Mouse (Mus musculus) C2C12 (cell line): ENCODE data around the gene H2-Eb2. TPM values are rescaled to one million over a fixed set of nuclear protein-coding genes. Genes with fewer than 3 reads are reported as not detected.

Source experiments
- H3K27me3 ChIP-seq: one replicate; pipeline ENCODE4 v1.6.1; 2011; ENCODE audit not compliant: control insufficient read depth, insufficient read depth, insufficient read length
- H3K36me3 ChIP-seq: one replicate; pipeline ENCODE4 v1.6.1; 2011; ENCODE audit not compliant: control insufficient read depth, insufficient read depth
- H3K4me3 ChIP-seq: one replicate; pipeline ENCODE4 v1.5.1; 2011; ENCODE audit warnings: mild to moderate bottlenecking, control low read depth; ENCODE audit not compliant: poor library complexity, insufficient read depth, severe bottlenecking
- H3K79me2 ChIP-seq: one replicate; pipeline ENCODE4 v1.6.1; 2011; ENCODE audit not compliant: control insufficient read depth, insufficient read depth
- H3K79me3 ChIP-seq: one replicate; pipeline ENCODE4 v1.6.1; 2011; ENCODE audit warnings: low read depth, control low read depth
- H3ac ChIP-seq: one replicate; pipeline ENCODE3; 2011; ENCODE audit warnings: low read depth; ENCODE audit not compliant: control insufficient read depth, insufficient read length
- CEBPB ChIP-seq: IDR thresholded peaks from one replicate; pipeline ENCODE4 v1.6.1; 2011; ENCODE audit warnings: low read depth, mild to moderate bottlenecking, control low read depth, moderate library complexity
- CTCF ChIP-seq: IDR thresholded peaks from one replicate; pipeline ENCODE4 v1.5.1; 2011; ENCODE audit not compliant: control insufficient read depth, insufficient read depth, insufficient read length
- FOSL1 ChIP-seq: IDR thresholded peaks from one replicate; pipeline ENCODE4 v1.8.0; 2011; ENCODE audit warnings: mild to moderate bottlenecking, low read length; ENCODE audit not compliant: poor library complexity, insufficient read depth, severe bottlenecking
- MAX ChIP-seq: IDR thresholded peaks from one replicate; pipeline ENCODE4 v1.6.1; 2011; ENCODE audit warnings: mild to moderate bottlenecking, control low read depth
- MYOD1 ChIP-seq: IDR thresholded peaks from one replicate; pipeline ENCODE4 v1.6.1; 2011; ENCODE audit warnings: low read depth; ENCODE audit not compliant: control insufficient read depth, insufficient read length
- MYOG ChIP-seq: IDR thresholded peaks from one replicate; pipeline ENCODE4 v1.6.1; 2011; ENCODE audit not compliant: control insufficient read depth, insufficient read length; ENCODE audit errors: extremely low read depth
- USF1 ChIP-seq: IDR thresholded peaks from one replicate; pipeline ENCODE4 v1.6.1; 2011; ENCODE audit warnings: low read depth, mild to moderate bottlenecking, control low read depth, moderate library complexity
- polyA plus RNA-seq: library from polyadenylated mRNA; unstranded; fragments of >200 nt; fragmentation: generic; extraction: Trizol; gene quantifications from one replicate; pipeline ENCODE4 v1.2.1, GENCODE M21; 2012; ENCODE audit warnings: missing spikeins

Gene H2-Eb2
- polyA plus RNA-seq, 1 experiment = not detected

- TF ChIP-seq FOSL1 = no peak
- no peak for TF ChIP-seq USF1
- no peak for TF ChIP-seq CTCF
- TF ChIP-seq CEBPB = no peak
- no peak for TF ChIP-seq MAX
- no peak for TF ChIP-seq MYOD1
- no peak for TF ChIP-seq MYOG
- Histone ChIP-seq H3ac (no peak overlapping the region), H3K4me3 (no peak overlapping the region), H3K27me3 (no peaks in the 10 kb centered on the region), H3K36me3 (no peaks in the 10 kb centered on the region), H3K79me2 (no peaks in the 10 kb centered on the region), H3K79me3 (no peaks in the 10 kb centered on the region)
Observed at GRCm38 (mm10) chr17:34331200-34331599, 5.7 kb downstream of the H2-Eb2 start.

GRCm38 (mm10) chr17:34340619-34341402, 15.3 kb downstream of the H2-Eb2 start:
- Histone ChIP-seq H3K4me3 (no peak overlapping the region), H3ac (no peak overlapping the region), H3K79me3 (no peaks in the 10 kb centered on the region), H3K36me3 (no peaks in the 10 kb centered on the region), H3K27me3 (no peaks in the 10 kb centered on the region), H3K79me2 (no peaks in the 10 kb centered on the region)
- TF ChIP-seq MYOG = no peak
- TF ChIP-seq MAX = no peak
- TF ChIP-seq CEBPB = no peak
- no peak for TF ChIP-seq FOSL1
- no peak for TF ChIP-seq CTCF
- TF ChIP-seq MYOD1 = no peak
- no peak for TF ChIP-seq USF1

- Histone ChIP-seq H3K27me3 (no peaks in the 10 kb centered on the region), H3ac (no peak overlapping the region)
- TF ChIP-seq FOSL1 = no peak
- TF ChIP-seq MYOG = no peak
- no peak for TF ChIP-seq CEBPB
Observed at GRCm38 (mm10) chr17:34344882-34345281, 19.4 kb downstream of the H2-Eb2 start.

GRCm38 (mm10) chr17:34345486-34345885, 20.0 kb downstream of the H2-Eb2 start:
- no peaks in the 10 kb centered on the region for H3K79me2 ChIP-seq

More at GRCm38 (mm10) chr17:34344882-34345281, 19.4 kb downstream of the H2-Eb2 start:
- Histone ChIP-seq H3K4me3 (no peak overlapping the region), H3K79me2 (no peaks in the 10 kb centered on the region), H3K79me3 (no peaks in the 10 kb centered on the region), H3K36me3 (no peaks in the 10 kb centered on the region)

GRCm38 (mm10) chr17:34346041-34346440, 20.6 kb downstream of the H2-Eb2 start:
- Histone ChIP-seq H3ac (no peak overlapping the region), H3K79me3 (no peaks in the 10 kb centered on the region), H3K36me3 (no peaks in the 10 kb centered on the region), H3K4me3 (no peak overlapping the region), H3K79me2 (no peaks in the 10 kb centered on the region), H3K27me3 (no peaks in the 10 kb centered on the region)
- TF ChIP-seq MYOD1 (no peak), MAX (no peak), FOSL1 (no peak), CEBPB (no peak), CTCF (no peak), USF1 (no peak), MYOG (no peak)

More at GRCm38 (mm10) chr17:34345486-34345885, 20.0 kb downstream of the H2-Eb2 start:
- TF ChIP-seq CTCF (no peak), MYOG (no peak), MYOD1 (no peak), MAX (no peak), FOSL1 (no peak), USF1 (no peak), CEBPB (no peak)
- no peak overlapping the region for H3ac ChIP-seq
- H3K79me3 ChIP-seq = no peaks in the 10 kb centered on the region
- no peaks in the 10 kb centered on the region for H3K36me3 ChIP-seq
- H3K27me3 ChIP-seq = no peaks in the 10 kb centered on the region
- H3K4me3 ChIP-seq = no peak overlapping the region

- TF ChIP-seq CEBPB (no peak), USF1 (no peak), MAX (no peak), CTCF (no peak), FOSL1 (no peak), MYOG (no peak), MYOD1 (no peak)
- Histone ChIP-seq H3K79me2 (no peaks in the 10 kb centered on the region), H3K79me3 (no peaks in the 10 kb centered on the region), H3K27me3 (no peaks in the 10 kb centered on the region), H3K36me3 (no peaks in the 10 kb centered on the region), H3ac (no peak overlapping the region), H3K4me3 (no peak overlapping the region)
Observed at GRCm38 (mm10) chr17:34347606-34348308, 22.3 kb downstream of the H2-Eb2 start.
